Mouse (Mus musculus): ENCODE measurements around the gene Slc22a29.
"Not testable (repeated sequence)": the region's sequence is repeated elsewhere in the genome, so short reads cannot be mapped to it uniquely, and the experiment has no call there.

Gene Slc22a29

GRCm38 (mm10) chr19:8218800-8219199 lies at the start of gene Slc22a29:
Slc22a29 (minus strand) TSS chr19:8218900.
- DNase-seq (ENCODE audit: low spot score) = no peak

- no peak for DNase-seq (ENCODE audit: low spot score)
Observed at GRCm38 (mm10) chr19:8265324-8265723, 46.6 kb upstream of the Slc22a29 start.

GRCm38 (mm10) chr19:8252705-8253037 lies 34.0 kb upstream of the Slc22a29 start:
- DNase-seq (ENCODE audit: low spot score) = no peak

GRCm38 (mm10) chr19:8251896-8252704 lies 33.4 kb upstream of the Slc22a29 start:
- DNase-seq (ENCODE audit: low spot score) = no peak

- DNase-seq (ENCODE audit: low spot score) = no peak
Observed at GRCm38 (mm10) chr19:8228916-8229315, 10.2 kb upstream of the Slc22a29 start.

GRCm38 (mm10) chr19:8148787-8149523 lies 69.7 kb downstream of the Slc22a29 start:
- no peak for DNase-seq (ENCODE audit: low spot score)

- not testable (repeated sequence) for DNase-seq (ENCODE audit: low spot score)
Observed at GRCm38 (mm10) chr19:8142716-8143115, 76.0 kb downstream of the Slc22a29 start.

GRCm38 (mm10) chr19:8134127-8134841 lies 84.4 kb downstream of the Slc22a29 start:
- DNase-seq (ENCODE audit: low spot score) = not testable (repeated sequence)

- DNase-seq (ENCODE audit: low spot score) = not testable (repeated sequence)
Observed at GRCm38 (mm10) chr19:8131881-8132280, 86.8 kb downstream of the Slc22a29 start, which contains the start of gene Slc22a28. Slc22a28 (minus strand) TSS chr19:8131982.
